Mouse (Mus musculus): Measurements from ENCODE around the gene Mrps18a. TPM values are rescaled to one million over a fixed set of nuclear protein-coding genes. Genes with fewer than 3 reads are reported as not detected.

Mrps18a gene
- polyA plus RNA-seq, 1 experiment: 71.7 TPM

DNA sequence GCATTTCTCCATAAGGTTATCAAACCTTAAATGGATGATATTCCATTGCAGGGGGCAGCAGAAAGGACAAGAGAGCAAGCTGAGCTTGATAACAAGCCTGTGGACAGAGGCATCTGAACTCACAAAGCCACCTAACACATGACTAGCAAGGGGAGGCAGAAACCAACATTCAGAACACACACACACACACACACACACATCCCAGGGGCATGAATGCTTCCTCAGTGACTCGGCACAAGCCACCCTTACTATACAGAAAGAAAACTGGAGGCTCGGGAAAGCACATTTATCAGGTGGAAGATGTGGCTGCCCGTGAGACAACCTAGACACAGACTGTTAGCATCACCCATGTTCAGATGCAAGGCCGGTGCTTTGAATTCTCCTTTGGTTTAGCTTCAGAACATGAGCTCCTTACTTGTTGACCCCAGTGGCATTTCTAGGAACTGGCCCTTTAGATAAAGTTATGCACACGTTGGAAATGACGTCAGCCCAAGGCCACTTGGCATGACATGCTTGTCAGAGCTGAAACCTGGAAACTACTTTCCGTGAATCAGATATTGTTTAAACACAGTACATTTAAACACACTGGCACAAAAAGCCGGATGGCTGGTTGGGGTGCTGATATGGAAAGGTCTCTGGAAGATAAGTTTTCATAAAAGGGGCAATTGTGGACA is 27.9 kb downstream of the Mrps18a start:
- peaks cover 2% of the 10 kb centered on the region for H3K4me1 ChIP-seq (ENCODE audit: control insufficient read depth, insufficient read depth, low read length)
- no peaks in the 10 kb centered on the region for H3K36me3 ChIP-seq (ENCODE audit: control insufficient read depth, insufficient read depth, low read length, poor library complexity, severe bottlenecking)
- no peaks in the 10 kb centered on the region for H3K27me3 ChIP-seq (ENCODE audit: control insufficient read depth, insufficient read depth, low read length, poor library complexity, severe bottlenecking)
- no peak overlapping the region for H3K4me3 ChIP-seq (ENCODE audit: low read depth, low read length)
- H3K9ac ChIP-seq (ENCODE audit: low read depth, poor library complexity, severe bottlenecking): no peak overlapping the region
- no peak overlapping the region for H3K27ac ChIP-seq (ENCODE audit: insufficient read depth, low read length)
- TF ChIP-seq POLR2A (IDR thresholded peaks at IDR 0.05; ENCODE audit: insufficient read depth, low read length) (no peak), EP300 (IDR thresholded peaks at IDR 0.05; ENCODE audit: insufficient read depth, low read depth, low read length) (no peak), CTCF (IDR thresholded peaks at IDR 0.05; ENCODE audit: low read depth, low read length) (no peak)
- no peaks in the 10 kb centered on the region for H3K9me3 ChIP-seq (replicated peaks; ENCODE audit: control insufficient read depth, insufficient read depth, low read length, poor library complexity, severe bottlenecking)

DNA sequence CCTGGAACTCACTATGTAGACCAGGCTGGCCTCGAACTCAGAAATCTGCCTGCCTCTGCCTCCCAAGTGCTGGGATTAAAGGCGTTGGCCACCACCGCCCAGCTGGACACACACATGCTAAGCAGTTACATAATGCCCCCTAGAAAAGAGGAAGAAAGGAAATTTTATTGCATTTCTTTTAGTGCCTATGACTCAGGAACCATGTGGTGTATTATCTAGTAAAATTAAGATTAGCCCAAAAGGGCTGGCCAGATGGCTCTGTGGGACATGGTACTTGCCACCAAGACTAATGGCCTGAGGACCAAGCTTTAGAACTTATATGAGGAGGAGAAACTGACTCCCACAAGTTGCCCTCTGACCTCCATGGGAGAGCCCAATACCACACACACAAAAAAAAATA is 29.1 kb downstream of the Mrps18a start:
- H3K9ac ChIP-seq (ENCODE audit: low read depth, poor library complexity, severe bottlenecking): no peak overlapping the region
- no peak overlapping the region for H3K27ac ChIP-seq (ENCODE audit: insufficient read depth, low read length)
- no peak overlapping the region for H3K4me3 ChIP-seq (ENCODE audit: low read depth, low read length)
- no peaks in the 10 kb centered on the region for H3K36me3 ChIP-seq (ENCODE audit: control insufficient read depth, insufficient read depth, low read length, poor library complexity, severe bottlenecking)
- peaks cover 2% of the 10 kb centered on the region for H3K4me1 ChIP-seq (ENCODE audit: control insufficient read depth, insufficient read depth, low read length)
- TF ChIP-seq CTCF (IDR thresholded peaks at IDR 0.05; ENCODE audit: low read depth, low read length): no peak
- no peak for TF ChIP-seq EP300 (IDR thresholded peaks at IDR 0.05; ENCODE audit: insufficient read depth, low read depth, low read length)
- TF ChIP-seq POLR2A (IDR thresholded peaks at IDR 0.05; ENCODE audit: insufficient read depth, low read length): no peak
- H3K9me3 ChIP-seq (replicated peaks; ENCODE audit: control insufficient read depth, insufficient read depth, low read length, poor library complexity, severe bottlenecking): no peaks in the 10 kb centered on the region
- H3K27me3 ChIP-seq (ENCODE audit: control insufficient read depth, insufficient read depth, low read length, poor library complexity, severe bottlenecking): no peaks in the 10 kb centered on the region

GRCm38 (mm10) chr17:46143578-46144423 is 33.0 kb downstream of the Mrps18a start, which contains the start of gene Rsph9:
Gene Rsph9, minus strand, starts transcription at chr17:46144216.
- Histone ChIP-seq H3K4me3 (ENCODE audit: low read depth, low read length) (peak within 1 kb of the TSS; percentile 69), H3K27ac (ENCODE audit: insufficient read depth, low read length) (no peak within 1 kb of the TSS), H3K4me1 (ENCODE audit: control insufficient read depth, insufficient read depth, low read length) (peaks cover 2% of the 10 kb centered on the region), H3K9ac (ENCODE audit: low read depth, poor library complexity, severe bottlenecking) (no peak within 1 kb of the TSS), H3K9me3 (replicated peaks; ENCODE audit: control insufficient read depth, insufficient read depth, low read length, poor library complexity, severe bottlenecking) (no peaks in the 10 kb centered on the region), H3K36me3 (ENCODE audit: control insufficient read depth, insufficient read depth, low read length, poor library complexity, severe bottlenecking) (peaks cover 5% of the 10 kb centered on the region), H3K27me3 (ENCODE audit: control insufficient read depth, insufficient read depth, low read length, poor library complexity, severe bottlenecking) (no peaks in the 10 kb centered on the region)
- peak; percentile 21 for TF ChIP-seq POLR2A (IDR thresholded peaks at IDR 0.05; ENCODE audit: insufficient read depth, low read length)
- no peak for TF ChIP-seq CTCF (IDR thresholded peaks at IDR 0.05; ENCODE audit: low read depth, low read length)
- TF ChIP-seq EP300 (IDR thresholded peaks at IDR 0.05; ENCODE audit: insufficient read depth, low read depth, low read length): no peak

DNA sequence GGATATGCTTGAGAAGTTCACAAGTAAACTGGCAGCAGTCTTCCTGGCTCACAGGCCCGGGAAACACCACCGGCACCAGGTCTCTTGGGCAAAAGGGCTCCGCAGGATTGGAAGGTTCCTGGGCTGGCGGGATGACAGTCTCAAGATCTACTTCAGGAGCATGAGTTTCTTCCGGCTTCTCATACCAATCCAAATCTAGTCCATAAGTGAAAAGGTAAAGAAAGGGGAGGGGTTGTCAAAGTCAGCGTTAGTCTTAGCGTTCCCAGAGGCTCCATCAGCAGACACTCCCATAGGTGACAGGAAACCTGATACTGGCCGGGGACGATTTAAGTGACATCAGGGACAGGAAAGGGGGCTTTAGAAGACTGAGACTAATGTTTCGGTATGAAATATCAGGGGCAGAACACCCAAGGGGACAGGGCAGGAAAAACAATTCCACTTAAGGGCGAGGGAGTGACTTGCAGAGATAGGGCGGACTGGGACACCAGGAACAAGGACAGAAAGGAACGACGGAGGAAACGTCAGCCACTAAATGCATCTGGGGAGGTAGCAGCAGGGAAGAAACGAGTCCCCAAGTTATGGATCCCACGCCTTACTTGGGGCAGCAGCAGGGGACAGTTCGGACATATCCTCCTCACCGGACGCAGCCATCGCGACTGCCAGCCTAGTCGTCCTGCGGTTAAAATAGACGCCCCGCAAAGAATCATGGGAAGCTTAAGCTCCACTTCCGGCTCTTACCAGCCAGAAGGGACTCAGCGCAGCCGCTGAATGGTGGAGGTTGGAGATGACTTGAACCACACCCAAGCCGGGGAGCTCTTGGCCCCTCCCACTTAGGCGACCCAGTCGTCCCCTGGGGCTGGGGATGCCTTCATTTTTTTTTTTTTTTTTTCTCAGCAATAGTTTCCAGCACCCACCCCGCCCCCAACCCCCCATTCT is 42.3 kb downstream of the Mrps18a start, which contains the start of gene Mad2l1bp:
Gene Mad2l1bp, minus strand, starts transcription at position 707 of the 936 bp plus-strand sequence.
- Histone ChIP-seq H3K4me1 (ENCODE audit: control insufficient read depth, insufficient read depth, low read length) (no peaks in the 10 kb centered on the region), H3K36me3 (ENCODE audit: control insufficient read depth, insufficient read depth, low read length, poor library complexity, severe bottlenecking) (peaks cover 3% of the 10 kb centered on the region; the same call in 1 of the 2 replicates), H3K9me3 (replicated peaks; ENCODE audit: control insufficient read depth, insufficient read depth, low read length, poor library complexity, severe bottlenecking) (no peaks in the 10 kb centered on the region), H3K27ac (ENCODE audit: insufficient read depth, low read length) (no peak within 1 kb of the TSS), H3K4me3 (ENCODE audit: low read depth, low read length) (peak within 1 kb of the TSS; percentile 85), H3K9ac (ENCODE audit: low read depth, poor library complexity, severe bottlenecking) (peak within 1 kb of the TSS; percentile 54), H3K27me3 (ENCODE audit: control insufficient read depth, insufficient read depth, low read length, poor library complexity, severe bottlenecking) (no peaks in the 10 kb centered on the region)
- TF ChIP-seq EP300 (IDR thresholded peaks at IDR 0.05; ENCODE audit: insufficient read depth, low read depth, low read length): no peak
- peak; percentile 98 for TF ChIP-seq POLR2A (IDR thresholded peaks at IDR 0.05; ENCODE audit: insufficient read depth, low read length)
- TF ChIP-seq CTCF (IDR thresholded peaks at IDR 0.05; ENCODE audit: low read depth, low read length): no peak

DNA sequence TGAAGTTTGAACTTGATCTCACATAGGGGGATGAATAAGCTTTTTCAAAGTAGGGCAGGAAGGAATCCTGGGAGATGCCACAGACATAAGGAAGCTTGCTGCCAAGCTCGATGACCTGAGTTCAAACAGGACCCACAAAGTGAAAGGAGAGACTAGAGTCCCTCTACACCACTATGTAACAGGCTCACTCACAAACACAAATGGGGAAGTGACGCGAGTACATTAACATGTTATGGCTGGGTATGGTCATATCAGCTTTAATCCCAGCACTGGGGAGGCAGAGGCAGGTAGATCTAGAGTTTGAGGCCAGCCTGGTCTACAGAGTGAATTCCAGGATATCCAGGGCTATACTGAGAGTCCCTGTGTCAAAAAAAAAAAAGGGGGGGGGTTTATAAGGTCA is 43.5 kb downstream of the Mrps18a start:
- Histone ChIP-seq H3K9me3 (replicated peaks; ENCODE audit: control insufficient read depth, insufficient read depth, low read length, poor library complexity, severe bottlenecking) (no peaks in the 10 kb centered on the region), H3K27ac (ENCODE audit: insufficient read depth, low read length) (no peak overlapping the region), H3K36me3 (ENCODE audit: control insufficient read depth, insufficient read depth, low read length, poor library complexity, severe bottlenecking) (peaks cover 3% of the 10 kb centered on the region; the same call in 1 of the 2 replicates), H3K4me3 (ENCODE audit: low read depth, low read length) (no peak overlapping the region), H3K27me3 (ENCODE audit: control insufficient read depth, insufficient read depth, low read length, poor library complexity, severe bottlenecking) (no peaks in the 10 kb centered on the region), H3K4me1 (ENCODE audit: control insufficient read depth, insufficient read depth, low read length) (peaks cover 2% of the 10 kb centered on the region), H3K9ac (ENCODE audit: low read depth, poor library complexity, severe bottlenecking) (no peak overlapping the region)
- TF ChIP-seq CTCF (IDR thresholded peaks at IDR 0.05; ENCODE audit: low read depth, low read length) (no peak), POLR2A (IDR thresholded peaks at IDR 0.05; ENCODE audit: insufficient read depth, low read length) (no peak), EP300 (IDR thresholded peaks at IDR 0.05; ENCODE audit: insufficient read depth, low read depth, low read length) (no peak)
